Mouse (Mus musculus) CD4-positive helper T cell, adult 2 months (primary cell): ENCODE measurements around the gene Depdc1b.

ENCODE experiments used
- DNase-seq: peaks from one replicate; pipeline ENCODE4 v3.0.0-alpha.2; 2012; ENCODE audit warnings: low read depth, missing footprints, low spot score

Depdc1b gene

DNA sequence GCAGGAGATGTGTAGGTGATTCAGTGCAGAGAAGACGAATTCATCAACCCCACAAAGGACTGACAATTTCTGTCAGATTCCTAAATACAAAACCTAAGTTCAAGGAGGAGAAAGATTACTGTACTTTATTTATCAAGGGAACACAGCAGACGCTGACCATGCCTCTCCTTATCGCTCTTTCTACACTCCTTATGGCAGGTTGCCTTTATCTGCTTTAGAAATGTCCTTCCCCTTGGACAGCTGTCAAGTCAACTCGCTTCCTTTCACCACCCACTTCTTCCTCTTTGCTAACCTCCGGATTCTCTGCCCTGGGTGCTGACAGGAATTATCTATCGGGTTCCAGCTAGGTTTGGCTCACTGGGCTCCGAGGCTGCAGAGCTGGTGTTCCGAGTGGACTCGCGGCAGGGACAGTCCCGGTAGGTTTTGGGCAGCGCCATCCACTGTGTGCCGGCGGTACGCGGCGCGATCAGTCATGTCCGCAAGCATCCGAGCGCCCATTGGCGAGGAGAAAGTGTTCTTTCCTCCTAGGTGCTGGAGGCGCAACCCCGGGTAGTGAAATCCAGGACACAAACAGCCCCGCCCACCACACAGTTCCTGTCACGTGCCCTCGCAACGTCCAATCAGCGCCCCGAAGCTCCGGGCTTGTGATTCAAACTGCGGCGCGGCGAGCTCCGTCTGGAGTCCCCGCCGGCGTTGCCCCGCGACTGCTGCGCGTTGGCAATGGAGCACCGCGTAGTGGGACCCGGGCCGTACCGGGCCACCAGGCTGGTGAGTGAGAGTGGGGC lies at the start of gene Depdc1b:
TSS of gene Depdc1b (plus strand) at position 631 of the 785 bp plus-strand sequence.
- peak; percentile 93 for DNase-seq

DNA sequence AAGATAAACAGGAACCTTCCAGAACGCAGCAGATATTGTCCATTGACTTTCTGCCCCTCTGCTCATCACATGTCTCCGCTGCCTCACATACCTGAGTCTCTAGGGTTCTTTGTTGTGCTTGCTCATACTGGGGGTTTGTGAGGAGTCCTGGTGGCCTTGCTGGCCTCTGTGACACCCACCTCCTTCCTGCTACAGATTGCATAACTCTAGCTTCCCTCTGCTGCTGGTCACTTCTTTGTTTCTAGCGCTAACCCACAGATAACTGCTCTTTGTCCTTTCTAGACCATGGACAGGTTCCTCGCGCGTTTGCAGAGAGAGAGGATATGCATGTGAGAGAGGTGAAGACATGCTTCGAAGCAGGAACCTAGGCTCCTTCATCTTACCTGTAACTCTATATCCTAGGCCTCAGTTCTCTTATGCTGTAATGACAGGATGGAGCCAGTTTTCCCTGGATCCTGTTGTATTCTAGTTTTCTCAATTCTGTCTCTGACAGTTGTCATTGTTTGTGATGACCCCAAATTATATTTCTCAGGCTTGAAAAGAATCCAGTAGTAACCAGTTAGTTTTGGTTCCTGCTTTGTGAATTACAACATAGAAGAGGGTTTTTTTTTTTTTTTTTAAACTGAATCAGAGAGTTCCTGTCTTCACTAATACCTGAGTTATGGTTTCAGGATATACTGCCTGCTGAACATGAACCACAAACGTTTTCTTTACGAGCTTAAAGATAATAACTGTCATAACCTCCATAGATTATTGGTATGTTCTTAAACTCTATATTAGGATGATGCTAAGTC lies 48.1 kb upstream of the Depdc1b start:
- DNase-seq = no peak

DNA sequence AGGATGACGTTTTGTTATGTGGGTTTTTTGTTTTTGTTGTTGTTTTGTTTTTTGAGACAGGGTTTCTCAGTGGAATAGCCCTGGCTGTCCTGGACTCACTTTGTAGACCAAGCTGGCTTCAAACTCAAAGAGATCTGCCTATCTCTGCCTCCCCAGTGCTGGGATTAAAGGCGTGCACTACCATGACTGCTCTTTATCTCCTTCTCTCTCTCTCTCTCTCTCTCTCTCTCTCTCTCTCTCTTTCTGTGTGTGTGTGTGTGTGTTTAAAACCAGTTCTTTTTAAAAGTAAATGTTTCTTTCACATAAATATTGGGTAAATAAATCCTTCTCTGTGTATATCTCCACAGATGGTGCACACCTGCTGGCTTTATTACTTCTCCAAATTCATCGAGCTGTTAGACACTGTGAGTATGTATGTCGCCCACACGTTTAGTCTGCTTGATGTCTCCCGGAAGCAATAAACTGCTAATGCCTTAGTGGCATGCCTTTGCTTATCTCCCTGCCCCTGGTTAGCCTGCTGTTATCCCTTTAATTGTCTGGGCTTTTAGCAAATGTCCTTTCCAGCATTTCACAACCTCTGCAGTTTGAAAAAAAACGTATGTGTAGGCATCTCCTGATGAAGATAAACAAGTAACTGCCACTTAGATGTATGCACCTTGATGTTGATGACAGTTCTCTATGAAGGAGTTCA lies 44.5 kb upstream of the Depdc1b start:
- no peak for DNase-seq

GRCm38 (mm10) chr13:108272332-108272731 lies 43.8 kb upstream of the Depdc1b start:
- no peak for DNase-seq

- DNase-seq = no peak
Observed at GRCm38 (mm10) chr13:108273034-108273433, 43.1 kb upstream of the Depdc1b start.

- peak; percentile 52 for DNase-seq
Observed at GRCm38 (mm10) chr13:108273456-108273855, 42.7 kb upstream of the Depdc1b start.

- DNase-seq = no peak
Observed at GRCm38 (mm10) chr13:108276561-108276960, 39.6 kb upstream of the Depdc1b start.

GRCm38 (mm10) chr13:108277320-108277719 lies 38.8 kb upstream of the Depdc1b start:
- no peak for DNase-seq

DNA sequence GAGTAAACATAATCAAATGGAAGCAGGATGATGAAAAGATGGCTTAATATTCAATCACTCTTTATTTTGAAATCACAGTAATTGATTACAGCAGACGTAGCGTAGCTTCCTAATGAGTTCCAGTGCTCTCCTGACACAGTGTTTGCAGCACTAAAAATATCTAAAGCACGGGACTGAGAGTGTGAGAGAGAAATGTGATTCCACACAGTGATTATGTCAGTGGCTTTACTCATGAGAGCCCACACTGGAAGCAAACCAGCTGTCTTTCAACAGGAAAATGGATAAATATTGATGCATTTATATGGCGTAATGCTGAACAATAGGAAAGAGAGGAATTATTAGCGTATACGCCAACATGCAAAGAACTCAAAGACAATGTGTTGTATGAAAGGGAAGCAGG lies 37.5 kb upstream of the Depdc1b start:
- DNase-seq = no peak

- no peak for DNase-seq
Observed at GRCm38 (mm10) chr13:108284312-108284711, 31.8 kb upstream of the Depdc1b start.

DNA sequence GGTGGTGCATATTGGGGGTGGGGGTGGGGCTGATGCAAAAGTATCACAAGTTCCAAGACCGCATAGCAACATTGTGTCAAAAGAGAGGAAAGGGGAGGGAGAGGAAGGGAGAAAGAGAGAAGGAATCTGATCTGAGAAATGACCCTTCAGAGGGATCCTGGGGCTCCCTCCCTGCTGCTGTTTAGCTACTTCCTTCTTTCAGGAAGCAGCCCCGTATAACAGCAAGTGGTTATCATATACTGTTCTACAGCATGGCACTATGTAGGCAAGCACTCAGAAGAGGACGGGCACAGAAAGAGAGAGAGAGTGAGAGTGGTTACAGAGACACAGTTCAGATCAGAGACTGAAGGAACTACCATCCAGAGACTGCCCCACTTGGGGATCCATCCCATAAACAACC lies 28.2 kb upstream of the Depdc1b start:
- DNase-seq = no peak

GRCm38 (mm10) chr13:108289436-108289835 lies 26.7 kb upstream of the Depdc1b start:
- peak; percentile 13 for DNase-seq

GRCm38 (mm10) chr13:108290314-108290713 lies 25.8 kb upstream of the Depdc1b start:
- no peak for DNase-seq

GRCm38 (mm10) chr13:108297350-108298093 lies 18.6 kb upstream of the Depdc1b start:
- DNase-seq = peak; percentile 88

DNA sequence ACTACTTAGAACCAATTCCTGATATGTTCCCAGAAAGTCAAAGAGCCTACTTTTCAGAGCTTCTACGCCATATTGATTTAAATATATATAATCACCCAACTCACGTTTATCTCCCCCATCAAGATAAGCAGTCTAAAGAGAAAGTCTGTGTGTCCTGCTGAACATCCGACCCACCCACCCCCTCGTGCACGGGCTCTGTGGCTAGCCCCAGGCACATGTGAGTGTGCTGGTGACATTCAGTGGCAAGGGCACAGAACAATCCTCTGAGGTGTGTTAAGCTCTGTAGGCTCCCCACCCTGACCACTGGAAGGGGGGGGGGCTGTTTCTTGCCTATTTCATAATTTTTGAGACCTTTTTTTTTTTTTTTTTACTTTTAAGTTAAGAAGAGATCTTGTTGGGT lies 17.9 kb upstream of the Depdc1b start:
- DNase-seq = peak; percentile 71

DNA sequence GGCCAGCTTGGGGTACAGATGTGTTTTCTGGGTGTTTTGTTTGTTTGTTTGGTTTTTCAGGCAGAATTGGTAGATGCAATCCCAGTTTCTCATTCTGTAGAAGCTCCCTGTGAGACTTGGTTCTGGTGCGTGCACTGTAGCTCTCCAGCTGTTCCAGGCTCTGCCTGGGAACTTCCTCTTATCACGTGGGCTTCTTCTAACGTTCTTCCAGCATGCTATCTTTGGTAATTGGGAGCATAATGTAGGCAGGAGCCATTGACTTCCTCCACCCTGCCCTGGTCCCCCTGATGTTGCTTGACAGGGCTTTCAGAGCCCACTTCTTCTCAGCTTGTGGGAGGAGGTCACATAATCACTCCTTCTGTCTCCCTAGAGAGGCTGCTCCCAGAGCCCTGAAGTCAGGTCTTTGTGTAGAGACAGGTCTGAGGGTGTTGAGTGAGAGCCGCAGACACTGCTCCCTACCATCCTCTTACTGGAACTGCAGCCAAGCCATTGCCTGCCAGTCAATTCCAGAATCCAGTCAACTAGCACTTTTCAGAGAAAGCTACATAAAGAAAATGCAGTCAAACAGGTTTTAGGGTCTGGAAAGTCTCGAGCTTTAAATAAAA lies 15.7 kb upstream of the Depdc1b start:
- no peak for DNase-seq

GRCm38 (mm10) chr13:108301411-108301810 lies 14.7 kb upstream of the Depdc1b start:
- DNase-seq = no peak

DNA sequence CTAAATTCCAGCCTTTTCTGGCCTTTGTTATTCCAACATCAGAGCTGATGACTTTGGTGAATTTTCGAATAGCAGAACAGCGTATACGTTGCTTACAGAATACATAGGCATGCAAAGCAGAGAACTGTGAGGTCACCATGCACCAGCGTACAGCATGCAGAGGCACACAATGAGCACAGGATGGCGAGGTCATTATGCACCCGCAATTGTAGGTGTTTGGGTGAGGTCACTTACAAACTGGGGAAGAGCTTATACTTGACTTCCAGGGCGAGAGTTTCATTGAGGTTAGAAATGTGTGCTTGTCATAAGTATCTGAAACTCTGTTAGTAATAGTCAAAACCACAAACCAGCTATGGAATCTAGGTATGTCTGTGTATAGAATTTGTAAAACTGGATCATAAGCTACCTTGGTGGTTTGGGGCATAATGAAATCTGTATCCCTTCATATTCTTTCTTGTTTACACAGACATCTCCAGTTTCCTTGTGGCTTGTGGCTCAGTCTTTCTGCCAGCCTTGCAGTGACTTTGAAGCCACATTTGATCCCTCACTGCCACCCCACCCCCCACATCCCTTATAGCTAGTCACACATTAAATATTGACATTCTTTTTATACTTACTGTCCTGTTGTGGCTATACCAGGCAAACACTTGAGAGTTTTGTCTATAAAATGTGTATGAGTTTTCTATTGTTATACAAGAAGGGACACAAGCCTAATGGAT lies 13.0 kb upstream of the Depdc1b start:
- DNase-seq = peak; percentile 74

DNA sequence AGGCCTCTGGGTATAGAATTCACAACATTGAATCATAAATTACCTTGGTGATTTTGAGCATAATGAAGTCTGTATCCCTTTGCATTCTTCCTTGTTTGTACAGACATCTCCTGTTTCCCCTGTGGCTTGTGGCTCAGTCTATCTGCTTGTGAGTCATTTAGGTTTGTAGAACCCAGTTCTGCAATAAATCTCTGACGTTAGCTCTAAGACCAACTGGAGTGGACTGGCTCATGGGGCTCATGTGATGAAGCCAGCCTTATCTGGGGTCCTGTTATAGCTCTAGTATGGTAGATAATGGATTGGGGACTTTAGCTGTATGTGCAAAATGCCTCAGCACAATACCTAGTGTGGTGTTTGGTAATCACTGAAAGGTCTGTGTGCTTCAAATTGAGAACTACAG lies 12.3 kb upstream of the Depdc1b start:
- DNase-seq = peak; percentile 32

- peak; percentile 18 for DNase-seq
Observed at GRCm38 (mm10) chr13:108304680-108305079, 11.5 kb upstream of the Depdc1b start.
